Mouse (Mus musculus): Measurements from ENCODE around the gene Nlrp14. TPM values are rescaled to one million over a fixed set of nuclear protein-coding genes. Genes with fewer than 3 reads are reported as not detected.
"Not testable (repeated sequence)": the region's sequence is repeated elsewhere in the genome, so short reads cannot be mapped to it uniquely, and the experiment has no call there.

Nlrp14 gene
- not detected in 2 replicates for total RNA-seq (2012; rRNA removed)
- not detected for polyA plus RNA-seq (2012; ENCODE audit: insufficient read depth in 1 of 2, insufficient read length in 2 of 2, low read depth in 1 of 2, low replicate concordance in 2 of 2, missing spikeins in 1 of 2)

GRCm38 (mm10) chr7:107166690-107167089 is at the start of gene Nlrp14:
TSS of gene Nlrp14 (plus strand) at chr7:107166990.
- no peak for TF ChIP-seq GABPA (IDR thresholded peaks at IDR 0.05; ENCODE audit: low read depth, low read length)
- TF ChIP-seq RCOR1 (IDR thresholded peaks at IDR 0.05; ENCODE audit: low read depth, low read length), result no peak
- TF ChIP-seq BHLHE40 (IDR thresholded peaks at IDR 0.05; ENCODE audit: borderline replicate concordance, low read depth, low read length), result no peak
- TF ChIP-seq TAL1 (IDR thresholded peaks at IDR 0.05; ENCODE audit: low read length), result no peak
- no peak for TF ChIP-seq MAX (IDR thresholded peaks at IDR 0.05; ENCODE audit: low read length)
- TF ChIP-seq MYC (IDR thresholded peaks at IDR 0.05; ENCODE audit: low read depth, low read length), result no peak
- TF ChIP-seq MAFK (IDR thresholded peaks at IDR 0.05; ENCODE audit: borderline replicate concordance, low read depth, low read length), result no peak
- no peak for TF ChIP-seq ZNF384 (IDR thresholded peaks at IDR 0.05; ENCODE audit: low read depth, low read length)
- TF ChIP-seq POLR2AphosphoS2 (IDR thresholded peaks at IDR 0.05; ENCODE audit: low read length), result no peak
- TF ChIP-seq CHD1 (IDR thresholded peaks at IDR 0.05; ENCODE audit: low read depth, low read length), result no peak
- no peak for TF ChIP-seq ZKSCAN1 (IDR thresholded peaks at IDR 0.05; ENCODE audit: low read depth, low read length)
- no peak for TF ChIP-seq NELFE (IDR thresholded peaks at IDR 0.05; ENCODE audit: low read depth, low read length)
- TF ChIP-seq CHD2 (IDR thresholded peaks at IDR 0.05; ENCODE audit: low read length), result no peak
- no peak for TF ChIP-seq POLR2AphosphoS5 (IDR thresholded peaks at IDR 0.05; ENCODE audit: borderline replicate concordance, low read depth, low read length)
- no peak for TF ChIP-seq MYB (IDR thresholded peaks at IDR 0.05; ENCODE audit: low read depth, low read length)
- no peak for TF ChIP-seq MXI1 (IDR thresholded peaks at IDR 0.05; ENCODE audit: low read depth, low read length)
- TF ChIP-seq USF1 (IDR thresholded peaks at IDR 0.05; ENCODE audit: low read depth, low read length), result no peak
- H3K79me2 ChIP-seq (ENCODE audit: control insufficient read depth, insufficient read depth, low read length, poor library complexity), result no peaks in the 10 kb centered on the region
- no peaks in the 10 kb centered on the region for H3K27me3 ChIP-seq (ENCODE audit: control insufficient read depth in 1 of 2, insufficient read depth in 2 of 2, low read length in 2 of 2)
- no peak within 1 kb of the TSS for H3K4me3 ChIP-seq (ENCODE audit: control insufficient read depth in 1 of 2, insufficient read depth in 1 of 2, low read depth in 2 of 2, low read length in 2 of 2)
- no peak within 1 kb of the TSS for H3K27ac ChIP-seq (ENCODE audit: control insufficient read depth, low read depth, low read length)
- H3K9ac ChIP-seq (ENCODE audit: control insufficient read depth, low read depth, low read length, poor library complexity, severe bottlenecking), result no peak within 1 kb of the TSS
- H3K9me3 ChIP-seq (replicated peaks; ENCODE audit: insufficient read depth, low read length), result no peaks in the 10 kb centered on the region
- no peaks in the 10 kb centered on the region for H3K4me1 ChIP-seq (ENCODE audit: control insufficient read depth in 1 of 2, insufficient read depth in 2 of 2, low read length in 2 of 2)
- no peak for DNase-seq (ENCODE audit: low read depth, low spot score)
- H3K36me3 ChIP-seq (ENCODE audit: control insufficient read depth in 1 of 2, insufficient read depth in 2 of 2, low read length in 2 of 2), result no peaks in the 10 kb centered on the region

DNA sequence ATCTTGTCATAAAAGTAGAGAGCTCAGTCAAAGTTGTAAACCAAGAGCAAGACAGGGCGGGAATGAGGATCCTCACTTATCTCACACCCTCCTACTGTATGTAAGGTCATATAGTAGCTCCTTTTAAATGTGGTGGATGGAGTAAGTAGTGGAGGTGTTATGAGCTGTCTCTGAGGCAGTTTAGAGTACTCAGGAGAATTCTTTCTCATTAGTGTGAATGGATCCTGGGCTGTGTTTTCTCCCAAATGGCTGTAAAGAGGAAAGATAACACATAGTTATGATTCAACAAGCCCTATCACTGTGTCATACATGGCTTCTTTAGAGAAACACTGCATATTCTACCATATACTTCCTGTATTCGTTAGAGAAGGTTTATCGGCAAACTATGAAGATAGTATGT is 35.8 kb upstream of the Nlrp14 start, which contains the start of gene Olfr715:
Olfr715 (minus strand) TSS at position 101 of the 400 bp plus-strand sequence.
- H3K36me3 ChIP-seq (ENCODE audit: control insufficient read depth in 1 of 2, insufficient read depth in 2 of 2, low read length in 2 of 2); H3K27me3 ChIP-seq (ENCODE audit: control insufficient read depth in 1 of 2, insufficient read depth in 2 of 2, low read length in 2 of 2); DNase-seq (ENCODE audit: low read depth, low spot score); H3K4me3 ChIP-seq (ENCODE audit: control insufficient read depth in 1 of 2, insufficient read depth in 1 of 2, low read depth in 2 of 2, low read length in 2 of 2); H3K4me1 ChIP-seq (ENCODE audit: control insufficient read depth in 1 of 2, insufficient read depth in 2 of 2, low read length in 2 of 2); H3K79me2 ChIP-seq (ENCODE audit: control insufficient read depth, insufficient read depth, low read length, poor library complexity); H3K9me3 ChIP-seq (replicated peaks; ENCODE audit: insufficient read depth, low read length); H3K9ac ChIP-seq (ENCODE audit: control insufficient read depth, low read depth, low read length, poor library complexity, severe bottlenecking); H3K27ac ChIP-seq (ENCODE audit: control insufficient read depth, low read depth, low read length): not testable (repeated sequence)

- not testable (repeated sequence) for H3K9ac ChIP-seq (ENCODE audit: control insufficient read depth, low read depth, low read length, poor library complexity, severe bottlenecking); H3K4me1 ChIP-seq (ENCODE audit: control insufficient read depth in 1 of 2, insufficient read depth in 2 of 2, low read length in 2 of 2); H3K4me3 ChIP-seq (ENCODE audit: control insufficient read depth in 1 of 2, insufficient read depth in 1 of 2, low read depth in 2 of 2, low read length in 2 of 2); H3K36me3 ChIP-seq (ENCODE audit: control insufficient read depth in 1 of 2, insufficient read depth in 2 of 2, low read length in 2 of 2); DNase-seq (ENCODE audit: low read depth, low spot score); H3K27me3 ChIP-seq (ENCODE audit: control insufficient read depth in 1 of 2, insufficient read depth in 2 of 2, low read length in 2 of 2); H3K9me3 ChIP-seq (replicated peaks; ENCODE audit: insufficient read depth, low read length); H3K27ac ChIP-seq (ENCODE audit: control insufficient read depth, low read depth, low read length); H3K79me2 ChIP-seq (ENCODE audit: control insufficient read depth, insufficient read depth, low read length, poor library complexity)
Measured at GRCm38 (mm10) chr7:107138027-107138426, 28.8 kb upstream of the Nlrp14 start, which contains the start of gene Olfr716. TSS of gene Olfr716 (plus strand) at chr7:107138327.

Data from MEL (cell line).